Mouse (Mus musculus) neural tube, embryonic 12.5 days (tissue): ENCODE results near the gene Vmac. TPM values are rescaled to one million over a fixed set of nuclear protein-coding genes. Genes with fewer than 3 reads are reported as not detected.
A peak's percentile ranks its signal among the peaks of the same experiment; 100 is the strongest.

Experiments
- ATAC-seq: fragments of 200-750 bp; cut with Nextera tagmentation; 2 replicates; pipeline ENCODE4 v1.8.0; 2017; ENCODE audit warnings: low read depth, mild to moderate bottlenecking, moderate TSS enrichment, moderate library complexity; ENCODE audit not compliant: low FRiP score
- H3K27ac ChIP-seq: fragments of 300-500 bp; sonication (generic); 2 replicates; pipeline ENCODE4 v1.5.1; 2016
- H3K27me3 ChIP-seq: fragments of 300-500 bp; sonication (generic); replicated peaks from 2 replicates; pipeline ENCODE4 v1.6.1; 2016; ENCODE audit warnings: mild to moderate bottlenecking
- H3K36me3 ChIP-seq: fragments of 300-500 bp; sonication (generic); 2 replicates; pipeline ENCODE4 v1.6.1; 2016; ENCODE audit warnings: mild to moderate bottlenecking
- H3K4me1 ChIP-seq: fragments of 300-500 bp; sonication (generic); 2 replicates; pipeline ENCODE4 v1.6.1; 2016
- H3K4me2 ChIP-seq: fragments of 300-500 bp; sonication (generic); replicated peaks from 2 replicates; pipeline ENCODE4 v1.6.1; 2016; ENCODE audit warnings: mild to moderate bottlenecking
- H3K4me3 ChIP-seq: fragments of 300-500 bp; sonication (generic); 2 replicates; pipeline ENCODE4 v1.5.1; 2016
- H3K9ac ChIP-seq: fragments of 300-500 bp; sonication (generic); 2 replicates; pipeline ENCODE4 v1.6.1; 2016; ENCODE audit warnings: mild to moderate bottlenecking
- H3K9me3 ChIP-seq: fragments of 300-500 bp; sonication (generic); 2 replicates; pipeline ENCODE4 v1.6.1; 2016; ENCODE audit warnings: mild to moderate bottlenecking
- WGBS: fragments of 180-500 bp; shearing (Covaris S2); methylation state at CpG from one replicate; pipeline ENCODE4 v1.1.7; 2016; 5-methylcytosine and 5-hydroxymethylcytosine counted together
- polyA plus RNA-seq: library from polyadenylated mRNA; unstranded; fragments of >200 nt; fragmentation: Nextera tagmentation; extraction: Ambion mirVana; gene quantifications from 2 replicates; pipeline ENCODE4 v1.2.1, GENCODE M21; 2016

The Vmac gene
- polyA plus RNA-seq, 1 experiment from 2014 or later = 16.3 TPM

DNA sequence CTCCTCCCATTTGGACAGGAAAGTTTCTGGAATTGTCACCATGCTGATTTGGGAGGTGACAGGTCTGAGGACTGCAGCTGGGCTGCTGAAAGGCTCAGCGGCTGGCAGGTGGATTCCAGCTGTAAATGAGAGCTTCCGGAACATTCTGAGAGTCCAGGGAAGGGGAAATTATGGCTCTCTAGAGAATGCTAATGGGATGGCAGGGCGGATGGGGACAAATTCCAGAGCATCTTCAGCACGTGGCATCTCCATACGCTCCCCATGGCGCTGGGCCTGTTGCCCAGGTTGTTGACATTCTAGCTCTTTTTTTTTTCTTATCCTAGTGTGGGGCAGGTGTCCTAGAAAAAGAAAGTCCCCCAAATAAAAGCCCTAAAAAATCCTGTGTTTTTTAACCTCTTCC lies 11.3 kb upstream of the Vmac start:
- no peak overlapping the region for H3K27ac ChIP-seq
- WGBS = 47% methylated on average over 6 of the region's 6 CpGs

DNA sequence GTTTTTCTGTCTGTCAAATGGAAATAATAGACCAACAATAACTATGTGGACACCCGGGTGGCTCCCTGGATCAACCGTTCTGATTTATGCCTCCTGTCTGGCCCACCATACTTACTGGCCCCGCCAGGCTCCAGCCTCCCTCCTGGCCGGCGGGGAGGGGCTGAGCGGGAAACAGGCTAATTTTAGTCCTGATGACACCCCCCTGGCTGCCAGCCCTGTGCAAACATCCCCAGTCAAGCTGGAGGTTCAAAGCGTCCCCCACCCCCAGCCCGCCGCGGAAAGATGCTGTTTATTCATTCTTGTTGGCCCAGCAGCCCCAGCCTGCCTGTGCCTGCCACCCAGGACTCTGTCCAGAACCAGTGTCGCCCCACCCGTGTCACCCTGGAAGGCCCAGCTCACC lies 10.3 kb upstream of the Vmac start:
- Histone ChIP-seq H3K27ac (no peak overlapping the region), H3K27me3 (peaks cover 1% of the 10 kb centered on the region), H3K9ac (no peak overlapping the region), H3K9me3 (0 out of 2 replicates have a peak, but pooled peaks cover 4% of the 10 kb centered on the region), H3K36me3 (peaks cover 15% of the 10 kb centered on the region), H3K4me2 (no peak overlapping the region), H3K4me1 (peaks cover 16% of the 10 kb centered on the region), H3K4me3 (no peak overlapping the region)
- no peak for ATAC-seq
- WGBS = 28% methylated on average over 12 of the region's 12 CpGs

More for the DNA sequence above, 11.3 kb upstream of the Vmac start:
- no peak overlapping the region for H3K9ac ChIP-seq
- H3K4me1 ChIP-seq = peaks cover 16% of the 10 kb centered on the region
- no peak overlapping the region for H3K4me2 ChIP-seq
- 0 out of 2 replicates have a peak, but pooled peaks cover 4% of the 10 kb centered on the region for H3K9me3 ChIP-seq
- no peak overlapping the region for H3K4me3 ChIP-seq
- H3K27me3 ChIP-seq = peaks cover 3% of the 10 kb centered on the region
- no peak for ATAC-seq
- peaks cover 4% of the 10 kb centered on the region; the same call in 1 of the 2 replicates for H3K36me3 ChIP-seq

DNA sequence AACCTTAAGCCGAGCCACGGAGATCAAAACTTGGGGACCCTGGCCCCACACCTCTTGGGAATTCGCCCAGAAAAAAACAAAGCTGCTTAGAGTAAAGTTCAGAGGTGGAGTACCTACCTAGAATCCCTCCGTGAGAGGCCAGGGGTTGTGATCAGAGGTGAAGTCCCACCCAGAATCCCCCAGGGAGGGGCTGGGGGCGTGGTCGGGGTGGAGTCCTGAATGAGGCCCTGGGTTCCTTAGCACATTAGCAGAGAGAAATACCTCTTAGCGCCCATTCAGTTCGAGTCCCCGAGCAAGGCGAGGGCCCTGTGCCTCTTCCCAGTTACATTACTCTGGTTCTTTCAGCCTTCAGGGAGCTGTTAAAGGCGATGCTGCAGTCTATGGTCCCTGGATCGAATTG lies 9.8 kb upstream of the Vmac start:
- 0 out of 2 replicates have a peak, but pooled peaks cover 4% of the 10 kb centered on the region for H3K9me3 ChIP-seq
- WGBS = 10% methylated on average over 12 of the region's 12 CpGs
- no peaks in the 10 kb centered on the region; the same call in 1 of the 2 replicates for H3K27me3 ChIP-seq
- no peak for ATAC-seq
- no peak overlapping the region for H3K9ac ChIP-seq
- H3K4me3 ChIP-seq = no peak overlapping the region
- H3K27ac ChIP-seq = no peak overlapping the region
- peaks cover 16% of the 10 kb centered on the region for H3K4me1 ChIP-seq
- H3K4me2 ChIP-seq = no peak overlapping the region
- H3K36me3 ChIP-seq = peaks cover 19% of the 10 kb centered on the region

DNA sequence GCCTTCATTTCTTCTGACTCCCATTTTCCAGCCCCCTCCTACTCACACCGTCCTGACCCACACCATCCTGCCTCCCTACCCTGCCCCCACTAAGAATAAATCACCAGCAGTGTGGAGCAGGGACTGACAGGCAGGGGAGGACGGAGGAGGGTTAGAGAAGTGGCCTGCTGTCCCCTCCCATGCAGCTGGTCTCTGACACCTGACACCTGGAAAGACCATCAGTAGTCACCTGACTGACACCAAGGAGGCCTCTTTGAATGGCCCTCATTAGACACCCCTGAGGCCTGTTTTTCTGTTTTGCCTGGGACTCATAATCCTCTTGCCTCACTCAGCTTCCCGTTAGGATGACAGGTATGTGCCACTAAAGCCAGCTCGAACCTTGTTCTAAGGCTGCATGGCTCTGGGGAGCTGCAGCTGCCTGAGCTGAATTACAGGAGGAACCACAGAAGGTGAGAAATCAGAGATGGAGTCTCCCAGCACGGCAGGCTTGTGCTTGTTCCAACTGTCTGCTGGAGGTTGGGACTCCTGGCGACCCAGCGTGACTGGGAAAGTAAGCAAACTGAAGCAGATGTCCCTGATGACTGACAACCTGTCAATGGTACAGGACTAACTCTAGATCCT lies 9.3 kb upstream of the Vmac start:
- Histone ChIP-seq H3K4me1 (peaks cover 16% of the 10 kb centered on the region), H3K4me3 (no peak overlapping the region), H3K9ac (no peak overlapping the region), H3K27ac (no peak overlapping the region), H3K27me3 (no peaks in the 10 kb centered on the region; the same call in 1 of the 2 replicates), H3K9me3 (0 out of 2 replicates have a peak, but pooled peaks cover 4% of the 10 kb centered on the region), H3K36me3 (peaks cover 23% of the 10 kb centered on the region), H3K4me2 (no peak overlapping the region)
- WGBS = 9% methylated on average over 7 of the region's 7 CpGs
- ATAC-seq = 0 out of 2 replicates have a peak, but pooled peaks have one; percentile 11

DNA sequence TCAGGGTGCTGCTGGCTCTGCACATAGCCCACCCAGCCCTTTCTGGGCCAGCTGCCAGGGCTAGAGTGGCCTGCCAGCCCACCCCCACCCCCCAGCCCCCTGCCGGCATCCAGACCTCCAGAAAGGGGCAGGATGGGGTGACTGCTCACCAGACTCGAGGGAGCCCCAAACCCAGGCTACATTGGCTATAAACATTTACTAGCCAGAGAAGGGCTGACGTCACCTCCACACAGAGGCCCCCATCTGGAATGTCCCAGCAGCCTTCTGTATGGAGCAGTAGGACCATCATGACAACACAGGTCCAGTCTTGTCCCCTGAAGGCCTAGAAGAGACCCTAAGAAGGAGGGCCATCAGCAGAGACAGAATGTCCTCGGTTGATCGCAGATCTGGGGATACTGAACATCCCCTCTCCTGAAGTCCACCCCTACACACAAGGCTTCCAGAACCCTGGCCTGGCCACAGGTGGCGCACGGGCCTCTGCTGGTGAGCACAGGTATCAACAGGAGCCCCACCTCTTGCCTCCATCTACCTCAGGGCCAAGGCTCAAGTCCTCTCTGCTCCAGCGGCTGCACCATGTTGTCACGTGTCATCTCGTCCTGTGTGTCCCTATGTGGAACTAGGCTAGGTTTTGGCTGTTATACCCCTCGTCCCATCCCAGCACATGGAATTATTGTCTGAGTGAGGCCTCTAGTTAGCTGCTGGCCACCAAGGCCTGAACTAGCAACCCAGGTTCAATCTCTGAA lies 5.8 kb upstream of the Vmac start:
- WGBS = 88% methylated on average over 11 of the region's 11 CpGs
- no peak overlapping the region for H3K27ac ChIP-seq

DNA sequence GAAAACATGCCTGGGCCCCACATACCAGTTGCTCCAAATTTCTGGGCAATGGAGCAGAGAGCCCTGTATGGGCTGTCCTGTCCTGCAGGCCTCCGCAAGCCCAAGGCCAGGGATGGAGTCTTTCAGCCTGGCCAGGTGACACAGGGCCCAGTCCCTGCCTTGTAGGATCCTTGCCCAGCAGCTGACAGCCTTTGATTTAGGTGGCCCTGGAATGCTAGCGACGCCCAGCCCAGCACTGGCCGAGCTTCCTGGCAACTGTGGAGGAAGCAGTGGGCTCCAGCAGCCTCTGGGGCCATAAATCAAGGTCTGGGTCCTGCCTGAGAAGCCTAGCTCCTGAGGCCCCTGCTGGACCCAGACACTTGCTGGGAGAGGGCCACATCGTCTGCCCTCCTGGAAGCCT lies 4.6 kb upstream of the Vmac start:
- 0 out of 2 replicates have a peak, but pooled peaks cover 4% of the 10 kb centered on the region for H3K9me3 ChIP-seq
- no peak overlapping the region for H3K4me2 ChIP-seq
- WGBS = 45% methylated on average over 5 of the region's 5 CpGs
- no peaks in the 10 kb centered on the region; the same call in 1 of the 2 replicates for H3K27me3 ChIP-seq
- no peak for ATAC-seq
- peaks cover 26% of the 10 kb centered on the region for H3K4me1 ChIP-seq
- no peak overlapping the region for H3K27ac ChIP-seq
- H3K4me3 ChIP-seq = no peak overlapping the region
- H3K36me3 ChIP-seq = peaks cover 38% of the 10 kb centered on the region
- H3K9ac ChIP-seq = no peak overlapping the region

More for the DNA sequence above, 5.8 kb upstream of the Vmac start:
- Histone ChIP-seq H3K4me2 (no peak overlapping the region), H3K9me3 (0 out of 2 replicates have a peak, but pooled peaks cover 4% of the 10 kb centered on the region), H3K9ac (no peak overlapping the region), H3K27me3 (no peaks in the 10 kb centered on the region; the same call in 1 of the 2 replicates), H3K36me3 (peaks cover 38% of the 10 kb centered on the region), H3K4me3 (no peak overlapping the region), H3K4me1 (peaks cover 30% of the 10 kb centered on the region)
- no peak for ATAC-seq

DNA sequence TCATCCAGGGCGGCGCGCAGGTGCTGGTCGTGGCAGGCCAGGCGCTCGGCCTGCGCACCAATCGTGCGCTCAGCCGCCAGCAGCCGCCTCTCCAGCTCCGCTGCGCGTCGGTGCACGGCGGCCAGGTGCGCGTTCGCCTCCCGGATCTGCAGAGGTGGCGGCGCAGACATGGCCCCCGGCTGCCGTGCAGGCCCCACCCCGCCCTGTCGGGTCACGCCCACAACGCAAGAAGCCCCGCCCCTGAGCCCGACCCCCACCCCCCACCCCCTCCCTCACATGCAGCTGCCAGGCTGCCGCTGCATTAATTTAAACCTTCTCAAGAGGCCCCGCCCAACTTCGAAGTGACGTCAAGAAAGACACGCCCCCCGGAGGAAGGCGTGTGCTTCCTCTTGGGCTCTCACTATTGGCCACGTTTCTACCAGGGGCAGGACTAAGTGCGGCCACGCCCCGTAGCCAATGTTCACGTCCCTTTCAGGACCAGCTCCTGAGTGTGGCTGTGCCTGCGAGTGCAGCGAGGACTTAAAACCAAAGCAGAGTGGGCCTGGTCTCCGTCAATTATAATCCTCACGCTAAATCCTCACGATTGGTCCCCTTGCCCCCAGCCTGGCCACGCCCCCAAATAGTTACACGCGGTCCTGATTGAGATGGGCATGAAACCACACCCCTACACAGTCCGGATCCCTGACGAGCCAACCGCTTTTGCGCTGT lies 1.0 kb downstream of the Vmac start:
- Histone ChIP-seq H3K4me3 (peak overlapping the region; percentile 60), H3K9ac (peak overlapping the region; percentile 74), H3K36me3 (peaks cover 26% of the 10 kb centered on the region), H3K4me1 (peaks cover 28% of the 10 kb centered on the region), H3K9me3 (no peaks in the 10 kb centered on the region), H3K27ac (peak overlapping the region; percentile 39), H3K27me3 (no peaks in the 10 kb centered on the region), H3K4me2 (peak overlapping the region; percentile 84)
- ATAC-seq = peak; percentile 94
- under 1% methylated on average over 55 of the region's 55 CpGs for WGBS

DNA sequence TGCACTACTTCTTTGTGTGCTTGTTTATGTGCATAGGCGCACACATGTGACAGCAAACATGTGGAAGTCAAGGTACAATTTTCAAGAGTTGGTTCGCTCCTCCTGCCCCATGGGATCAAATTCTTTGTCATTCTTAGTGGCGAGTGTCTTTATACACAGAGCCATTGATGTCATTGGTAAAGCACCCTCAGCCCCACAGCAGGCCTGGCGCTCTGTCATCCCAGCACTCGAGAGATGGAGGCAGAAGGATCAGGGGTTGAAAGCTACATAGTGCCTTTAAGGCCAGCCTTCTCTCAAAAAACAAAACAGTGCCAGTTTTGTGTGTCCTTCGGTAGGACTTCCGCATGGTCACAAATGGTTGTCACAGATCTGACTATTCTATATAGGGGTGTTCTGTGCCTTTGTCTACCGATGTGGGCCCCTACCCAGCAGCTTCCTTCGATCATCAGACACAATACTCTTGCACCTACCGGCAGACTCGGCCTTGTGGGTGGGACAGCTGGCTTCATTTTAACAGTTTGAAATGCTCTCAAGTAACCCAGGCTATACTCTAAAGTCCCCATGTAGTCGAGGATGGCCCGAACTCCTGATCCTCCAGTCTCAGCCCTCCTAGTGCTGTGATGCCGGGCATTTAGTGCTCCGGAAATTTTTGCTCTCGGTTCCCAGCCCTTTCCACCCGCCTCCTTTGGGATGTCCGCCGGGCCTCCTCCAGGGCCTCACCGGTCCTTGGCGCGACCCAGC lies 1.7 kb downstream of the Vmac start:
- H3K9ac ChIP-seq = peak overlapping the region; percentile 62
- no peaks in the 10 kb centered on the region for H3K27me3 ChIP-seq
- peaks cover 28% of the 10 kb centered on the region for H3K4me1 ChIP-seq
- no peaks in the 10 kb centered on the region for H3K9me3 ChIP-seq
- 26% methylated on average over 22 of the region's 22 CpGs for WGBS
- peak overlapping the region; percentile 60 for H3K4me3 ChIP-seq
- peak; percentile 0; the same call in 1 of the 2 replicates for ATAC-seq
- peaks cover 26% of the 10 kb centered on the region for H3K36me3 ChIP-seq
- peak overlapping the region; percentile 6; the same call in 1 of the 2 replicates for H3K27ac ChIP-seq
- H3K4me2 ChIP-seq = peak overlapping the region; percentile 84

DNA sequence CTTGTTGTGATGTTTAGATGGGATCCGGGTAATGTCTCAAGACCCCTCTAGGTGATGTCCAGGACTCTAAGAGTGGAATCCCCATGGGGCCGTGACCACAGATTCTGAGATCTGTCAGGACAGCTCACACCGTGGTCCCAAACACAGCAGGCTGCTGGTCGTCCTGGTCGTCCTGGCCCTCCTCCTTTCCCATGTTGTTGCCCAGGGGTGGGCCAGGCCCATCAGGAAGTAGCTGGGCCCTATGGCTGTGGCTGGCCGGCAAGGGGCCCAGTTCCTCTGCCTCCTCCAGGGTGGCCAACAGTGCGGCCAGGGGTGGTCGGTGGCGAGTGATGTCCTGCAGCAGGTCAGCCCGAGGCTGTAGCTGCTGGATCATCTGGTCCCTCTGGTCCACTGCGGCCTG lies 2.5 kb downstream of the Vmac start:
- peak overlapping the region; percentile 84 for H3K4me2 ChIP-seq
- ATAC-seq = no peak
- no peaks in the 10 kb centered on the region for H3K27me3 ChIP-seq
- H3K4me1 ChIP-seq = peaks cover 28% of the 10 kb centered on the region
- no peak overlapping the region for H3K27ac ChIP-seq
- H3K36me3 ChIP-seq = peaks cover 30% of the 10 kb centered on the region
- no peaks in the 10 kb centered on the region for H3K9me3 ChIP-seq
- H3K4me3 ChIP-seq = no peak overlapping the region
- 68% methylated on average over 11 of the region's 11 CpGs for whole genome bisulfite sequencing
- H3K9ac ChIP-seq = peak overlapping the region; percentile 62; the same call in 1 of the 2 replicates

DNA sequence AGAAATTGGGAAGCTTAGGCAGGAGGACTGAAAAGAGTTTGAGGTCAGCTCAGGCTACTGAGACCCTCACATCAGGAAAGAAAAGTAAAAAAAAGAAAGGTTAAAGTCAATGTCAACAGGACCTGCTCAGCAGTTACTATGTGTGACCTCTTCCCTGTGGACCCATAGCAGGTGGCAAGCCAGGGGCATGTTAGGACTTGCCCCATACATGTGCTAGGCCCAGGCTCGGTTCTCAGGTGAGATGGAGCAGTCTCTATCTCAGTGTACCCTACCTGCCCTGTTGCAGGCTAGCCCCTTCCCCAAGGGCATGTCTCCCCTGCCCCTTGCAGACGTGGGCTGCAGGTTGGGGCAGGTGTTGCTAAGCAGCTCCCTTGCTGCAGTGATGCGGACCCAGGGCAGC lies 8.1 kb downstream of the Vmac start:
- no peak overlapping the region for H3K4me2 ChIP-seq
- no peaks in the 10 kb centered on the region for H3K4me1 ChIP-seq
- no peaks in the 10 kb centered on the region for H3K27me3 ChIP-seq
- peaks cover 84% of the 10 kb centered on the region for H3K36me3 ChIP-seq
- no peak for ATAC-seq
- 87% methylated on average over 3 of the region's 3 CpGs for WGBS
- H3K4me3 ChIP-seq = no peak overlapping the region
- H3K9me3 ChIP-seq = no peaks in the 10 kb centered on the region
- H3K27ac ChIP-seq = no peak overlapping the region
- H3K9ac ChIP-seq = no peak overlapping the region

DNA sequence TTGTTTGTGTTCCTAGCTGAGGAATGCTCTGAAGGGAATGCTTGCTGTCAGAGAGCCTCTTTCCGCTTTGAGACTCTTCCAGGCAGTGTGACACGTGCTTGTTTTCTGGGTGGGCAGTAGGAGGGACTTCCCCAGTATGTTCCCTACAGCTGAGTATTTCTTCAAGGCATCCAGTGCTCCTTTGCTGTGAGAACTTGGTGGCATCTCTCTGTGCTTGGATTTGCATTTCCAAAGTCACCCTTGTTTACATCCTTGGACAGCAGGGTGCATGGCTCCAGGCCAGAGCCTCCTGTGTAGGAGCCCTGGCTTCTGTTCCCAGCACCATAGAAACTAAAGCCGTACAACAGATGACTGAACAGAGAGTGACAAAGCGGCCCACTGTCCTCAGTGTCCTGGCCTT lies 9.1 kb downstream of the Vmac start:
- no peaks in the 10 kb centered on the region for H3K4me1 ChIP-seq
- H3K36me3 ChIP-seq = peaks cover 93% of the 10 kb centered on the region
- H3K27me3 ChIP-seq = no peaks in the 10 kb centered on the region
- no peaks in the 10 kb centered on the region for H3K9me3 ChIP-seq
- H3K4me2 ChIP-seq = no peak overlapping the region
- no peak for ATAC-seq
- H3K9ac ChIP-seq = no peak overlapping the region
- no peak overlapping the region for H3K27ac ChIP-seq
- H3K4me3 ChIP-seq = no peak overlapping the region
- WGBS = 85% methylated on average over 4 of the region's 4 CpGs
